Mouse (Mus musculus) heart, embryonic 15.5 days (tissue): ENCODE data around the gene Sppl2b. TPM values are rescaled to one million over a fixed set of nuclear protein-coding genes. Genes with fewer than 3 reads are reported as not detected.
"Not testable (repeated sequence)": the region's sequence is repeated elsewhere in the genome, so short reads cannot be mapped to it uniquely, and the experiment has no call there.

ENCODE experiments used
- ATAC-seq: fragments of 200-750 bp; cut with Nextera tagmentation; replicated peaks from 2 replicates; pipeline ENCODE4 v1.8.0; 2017; ENCODE audit warnings: low read depth, moderate TSS enrichment; ENCODE audit not compliant: insufficient number of reproducible peaks, insufficient read depth, low FRiP score
- H3K27ac ChIP-seq: fragments of 300-500 bp; sonication (generic); 2 replicates; pipeline ENCODE4 v1.5.1; 2015; ENCODE audit warnings: mild to moderate bottlenecking, inconsistent platforms
- H3K27me3 ChIP-seq: fragments of 300-500 bp; sonication (generic); 2 replicates; pipeline ENCODE4 v1.6.1; 2015; ENCODE audit warnings: inconsistent platforms
- H3K36me3 ChIP-seq: fragments of 300-500 bp; sonication (generic); 2 replicates; pipeline ENCODE4 v1.6.1; 2015; ENCODE audit warnings: mild to moderate bottlenecking, inconsistent platforms
- H3K4me1 ChIP-seq: fragments of 300-500 bp; sonication (generic); replicated peaks from 2 replicates; pipeline ENCODE4 v1.6.1; 2015; ENCODE audit warnings: inconsistent platforms
- H3K4me2 ChIP-seq: fragments of 300-500 bp; sonication (generic); 2 replicates; pipeline ENCODE4 v1.6.1; 2015; ENCODE audit warnings: inconsistent platforms, mild to moderate bottlenecking, moderate library complexity
- H3K4me3 ChIP-seq: fragments of 300-500 bp; sonication (generic); 2 replicates; pipeline ENCODE4 v1.5.1; 2015; ENCODE audit warnings: mild to moderate bottlenecking, inconsistent platforms
- H3K9ac ChIP-seq: fragments of 300-500 bp; sonication (generic); 2 replicates; pipeline ENCODE4 v1.6.1; 2015; ENCODE audit warnings: mild to moderate bottlenecking, inconsistent platforms
- H3K9me3 ChIP-seq: fragments of 300-500 bp; sonication (generic); replicated peaks from 2 replicates; pipeline ENCODE4 v1.6.1; 2016; ENCODE audit warnings: inconsistent platforms
- WGBS: fragments of 180-500 bp; shearing (Covaris S2); methylation state at CpG from one replicate; pipeline ENCODE4 v1.1.7; 2015; ENCODE audit warnings: mixed read lengths; 5-methylcytosine and 5-hydroxymethylcytosine counted together
- polyA plus RNA-seq: library from polyadenylated mRNA; unstranded; fragments of >200 nt; fragmentation: Nextera tagmentation; extraction: Ambion mirVana; gene quantifications from 2 replicates; pipeline ENCODE4 v1.2.1, GENCODE M21; 2015

The Sppl2b gene
- polyA plus RNA-seq, 1 experiment from 2014 or later = 23.1 TPM

GRCm38 (mm10) chr10:80824827-80825226, 30.2 kb upstream of the Sppl2b start:
- no peak overlapping the region for H3K9ac ChIP-seq
- H3K4me3 ChIP-seq = no peak overlapping the region
- H3K27me3 ChIP-seq = no peaks in the 10 kb centered on the region
- 66% methylated on average over 2 of the region's 2 CpGs for WGBS
- no peaks in the 10 kb centered on the region for H3K9me3 ChIP-seq
- no peak for ATAC-seq
- peaks cover 8% of the 10 kb centered on the region for H3K36me3 ChIP-seq
- H3K4me2 ChIP-seq = no peak overlapping the region
- H3K4me1 ChIP-seq = peaks cover 24% of the 10 kb centered on the region
- no peak overlapping the region for H3K27ac ChIP-seq

DNA sequence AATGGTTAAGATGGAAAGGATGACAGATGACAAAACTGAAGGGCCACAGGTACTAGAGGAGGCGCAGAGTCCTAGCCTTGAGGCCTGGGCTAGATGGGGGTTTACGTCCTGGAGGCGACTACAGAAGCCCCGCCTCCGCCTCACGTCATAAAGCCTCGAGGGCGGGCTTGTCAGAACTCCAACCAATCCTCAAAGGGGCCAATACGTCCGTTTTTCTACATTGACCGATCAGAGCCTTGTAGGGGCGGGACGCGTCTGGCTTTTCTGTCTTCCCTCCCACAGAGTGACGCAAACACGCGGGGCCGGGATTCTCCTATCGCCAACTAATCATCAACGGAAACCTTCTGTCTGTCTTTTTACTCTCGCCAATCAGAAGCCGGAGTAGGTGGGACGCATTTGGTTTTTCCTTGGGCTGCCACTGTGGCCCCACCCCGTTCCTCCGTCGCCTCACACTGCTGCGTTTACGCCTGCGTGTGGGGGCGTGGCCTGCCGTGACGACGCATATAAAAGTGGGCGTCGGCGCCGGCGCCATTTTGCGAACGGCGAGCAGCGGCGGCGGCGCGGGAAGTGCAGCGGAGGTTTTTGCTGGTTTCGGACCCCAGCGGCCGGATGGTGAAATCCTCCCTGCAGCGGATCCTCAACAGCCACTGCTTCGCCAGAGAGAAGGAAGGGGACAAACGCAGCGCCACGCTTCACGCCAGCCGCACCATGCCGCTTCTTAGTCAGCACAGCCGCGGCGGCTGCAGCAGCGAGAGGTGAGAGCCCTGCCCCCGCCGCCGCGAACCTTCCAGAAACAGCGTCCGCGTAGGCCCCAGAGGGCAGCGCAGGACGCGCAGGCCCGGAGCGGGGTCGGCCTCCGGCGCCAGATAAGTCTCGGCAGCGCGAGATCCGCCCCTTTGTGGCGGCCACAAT, 28.7 kb upstream of the Sppl2b start, which contains the start of gene Oaz1:
Gene Oaz1, plus strand, starts transcription at position 506 of the 912 bp plus-strand sequence.
- H3K27me3 ChIP-seq = no peaks in the 10 kb centered on the region
- peak within 1 kb of the TSS; percentile 82 for H3K4me3 ChIP-seq
- peak within 1 kb of the TSS; percentile 93 for H3K4me2 ChIP-seq
- peak within 1 kb of the TSS; percentile 94 for H3K27ac ChIP-seq
- H3K4me1 ChIP-seq = peaks cover 39% of the 10 kb centered on the region
- H3K9ac ChIP-seq = peak within 1 kb of the TSS; percentile 90
- H3K9me3 ChIP-seq = no peaks in the 10 kb centered on the region
- ATAC-seq = peak; percentile 98
- under 1% methylated on average over 78 of the region's 82 CpGs for WGBS
- peaks cover 19% of the 10 kb centered on the region for H3K36me3 ChIP-seq

- peak overlapping the region; percentile 82 for H3K4me3 ChIP-seq
- WGBS = 4% methylated on average over 29 of the region's 29 CpGs
Measured at GRCm38 (mm10) chr10:80827063-80827869, 27.8 kb upstream of the Sppl2b start.

GRCm38 (mm10) chr10:80827870-80828420, 27.1 kb upstream of the Sppl2b start:
- Histone ChIP-seq H3K4me2 (peak overlapping the region; percentile 93), H3K4me1 (peaks cover 40% of the 10 kb centered on the region), H3K27me3 (no peaks in the 10 kb centered on the region), H3K36me3 (peaks cover 19% of the 10 kb centered on the region), H3K9ac (peak overlapping the region; percentile 90), H3K9me3 (no peaks in the 10 kb centered on the region), H3K27ac (no peak overlapping the region), H3K4me3 (peak overlapping the region; percentile 82)
- no peak for ATAC-seq
- WGBS = 62% methylated on average over 10 of the region's 10 CpGs

More at GRCm38 (mm10) chr10:80827063-80827869, 27.8 kb upstream of the Sppl2b start:
- peak overlapping the region; percentile 93 for H3K4me2 ChIP-seq
- no peak for ATAC-seq
- H3K36me3 ChIP-seq = peaks cover 19% of the 10 kb centered on the region
- no peaks in the 10 kb centered on the region for H3K27me3 ChIP-seq
- H3K4me1 ChIP-seq = peaks cover 40% of the 10 kb centered on the region
- H3K9ac ChIP-seq = peak overlapping the region; percentile 90
- H3K9me3 ChIP-seq = no peaks in the 10 kb centered on the region
- peak overlapping the region; percentile 94 for H3K27ac ChIP-seq

- ATAC-seq, H3K27ac ChIP-seq, H3K9ac ChIP-seq, H3K27me3 ChIP-seq, H3K9me3 ChIP-seq: not testable (repeated sequence)
- 78% methylated on average over 9 of the region's 9 CpGs for WGBS
- peaks cover 19% of the 10 kb centered on the region for H3K36me3 ChIP-seq
- H3K4me1 ChIP-seq = peaks cover 40% of the 10 kb centered on the region
- H3K4me2 ChIP-seq = peak overlapping the region; percentile 93
- H3K4me3 ChIP-seq = peak overlapping the region; percentile 82
Measured at GRCm38 (mm10) chr10:80828587-80828986, 26.5 kb upstream of the Sppl2b start.

- Histone ChIP-seq H3K27me3 (peaks cover 15% of the 10 kb centered on the region), H3K4me2 (no peak overlapping the region), H3K9ac (no peak overlapping the region), H3K27ac (no peak overlapping the region), H3K4me1 (peaks cover 42% of the 10 kb centered on the region), H3K9me3 (no peaks in the 10 kb centered on the region), H3K36me3 (peaks cover 19% of the 10 kb centered on the region), H3K4me3 (no peak overlapping the region)
- ATAC-seq = no peak
- 30% methylated on average over 1 of the region's 1 CpGs for WGBS
Measured at GRCm38 (mm10) chr10:80829359-80830278, 25.5 kb upstream of the Sppl2b start.

GRCm38 (mm10) chr10:80831136-80831535, 23.9 kb upstream of the Sppl2b start:
- no peak for ATAC-seq
- Histone ChIP-seq H3K27ac (no peak overlapping the region), H3K27me3 (peaks cover 30% of the 10 kb centered on the region), H3K36me3 (peaks cover 19% of the 10 kb centered on the region), H3K9ac (no peak overlapping the region), H3K9me3 (no peaks in the 10 kb centered on the region), H3K4me1 (peaks cover 47% of the 10 kb centered on the region), H3K4me3 (no peak overlapping the region), H3K4me2 (no peak overlapping the region)
- 9% methylated on average over 9 of the region's 9 CpGs for WGBS

GRCm38 (mm10) chr10:80832818-80833217, 22.3 kb upstream of the Sppl2b start:
- no peaks in the 10 kb centered on the region for H3K9me3 ChIP-seq
- no peak for ATAC-seq
- peaks cover 54% of the 10 kb centered on the region for H3K4me1 ChIP-seq
- WGBS = 66% methylated on average over 7 of the region's 7 CpGs
- H3K36me3 ChIP-seq = peaks cover 19% of the 10 kb centered on the region
- peaks cover 40% of the 10 kb centered on the region for H3K27me3 ChIP-seq
- no peak overlapping the region for H3K27ac ChIP-seq
- H3K9ac ChIP-seq = no peak overlapping the region
- no peak overlapping the region for H3K4me3 ChIP-seq
- H3K4me2 ChIP-seq = no peak overlapping the region

- H3K9me3 ChIP-seq = no peaks in the 10 kb centered on the region
- H3K4me3 ChIP-seq = no peak overlapping the region
- no peak overlapping the region for H3K9ac ChIP-seq
- peaks cover 5% of the 10 kb centered on the region; the same call in 1 of the 2 replicates for H3K36me3 ChIP-seq
- 57% methylated on average over 30 of the region's 30 CpGs for WGBS
- ATAC-seq = no peak
- H3K27me3 ChIP-seq = peaks cover 42% of the 10 kb centered on the region
- no peak overlapping the region for H3K4me2 ChIP-seq
- peaks cover 40% of the 10 kb centered on the region for H3K4me1 ChIP-seq
- H3K27ac ChIP-seq = no peak overlapping the region
Measured at GRCm38 (mm10) chr10:80835617-80836016, 19.5 kb upstream of the Sppl2b start.

DNA sequence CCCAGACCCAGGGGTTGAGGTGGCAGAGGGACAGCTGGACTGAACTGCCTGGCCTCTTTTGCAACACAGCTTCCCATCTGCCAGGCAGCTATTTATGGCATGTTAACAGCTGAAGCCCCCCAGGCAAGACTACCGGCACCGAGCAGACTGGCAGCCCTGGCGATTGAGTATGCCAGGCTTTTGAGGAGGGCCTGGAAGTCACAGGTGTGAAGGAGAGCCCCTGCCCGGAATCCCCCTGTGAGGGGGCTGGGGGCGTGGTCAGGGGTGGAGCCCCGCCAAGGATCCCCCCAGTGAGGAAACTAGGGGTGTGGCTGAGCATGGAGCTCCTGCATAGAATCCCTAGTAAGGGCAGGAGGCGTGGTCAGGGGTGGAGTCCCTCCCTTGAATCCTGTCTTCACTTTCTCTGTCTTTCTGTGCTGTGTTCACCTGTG, 18.1 kb upstream of the Sppl2b start:
- Histone ChIP-seq H3K9me3 (no peaks in the 10 kb centered on the region), H3K4me2 (peak overlapping the region; percentile 15; the same call in 1 of the 2 replicates), H3K36me3 (no peaks in the 10 kb centered on the region), H3K4me3 (no peak overlapping the region), H3K27ac (no peak overlapping the region), H3K9ac (no peak overlapping the region), H3K4me1 (peaks cover 31% of the 10 kb centered on the region), H3K27me3 (peaks cover 51% of the 10 kb centered on the region)
- no peak for ATAC-seq
- WGBS = 36% methylated on average over 7 of the region's 7 CpGs
